Mouse (Mus musculus): ENCODE data around the gene Chst11.

Gene Chst11

DNA sequence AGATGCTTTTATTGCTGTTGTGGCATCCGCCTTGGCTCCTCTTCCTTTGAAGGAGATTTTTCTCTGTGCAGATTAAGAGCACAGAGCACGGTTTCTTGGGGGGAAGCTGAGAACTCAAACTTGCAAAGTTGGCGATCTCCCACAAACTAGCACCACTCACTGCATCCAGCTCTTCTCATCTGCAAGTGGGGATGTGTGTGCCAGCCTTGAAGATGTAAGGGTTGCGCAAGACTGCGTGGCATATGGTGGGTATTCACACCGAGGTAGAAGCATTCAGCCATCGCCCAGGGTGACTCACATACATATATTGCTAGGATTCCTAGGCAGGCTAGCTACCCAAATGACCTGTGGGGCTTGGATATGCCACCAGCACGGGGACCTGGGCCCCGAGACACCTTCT lies 52.9 kb downstream of the Chst11 start:
- no peak for DNase-seq

DNA sequence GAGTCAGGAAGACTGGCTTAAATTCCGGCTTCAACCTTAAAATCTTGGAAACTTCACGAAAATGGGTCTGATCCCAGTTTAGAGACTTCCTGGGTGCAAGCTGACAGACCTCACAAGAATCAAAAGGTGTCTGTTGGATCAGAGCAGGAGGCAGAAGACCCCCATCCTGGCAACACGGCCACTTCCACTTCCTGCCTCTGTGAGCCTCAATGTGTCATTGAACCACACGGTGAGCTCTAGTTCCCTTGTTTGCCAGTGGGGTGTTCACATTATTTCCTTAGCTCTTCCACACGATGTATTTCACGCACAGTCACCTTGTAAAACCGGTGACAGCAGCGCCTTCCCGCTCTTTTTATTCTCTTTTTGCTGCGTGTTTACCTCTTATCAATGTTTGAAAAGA lies 54.1 kb downstream of the Chst11 start:
- DNase-seq = no peak

DNA sequence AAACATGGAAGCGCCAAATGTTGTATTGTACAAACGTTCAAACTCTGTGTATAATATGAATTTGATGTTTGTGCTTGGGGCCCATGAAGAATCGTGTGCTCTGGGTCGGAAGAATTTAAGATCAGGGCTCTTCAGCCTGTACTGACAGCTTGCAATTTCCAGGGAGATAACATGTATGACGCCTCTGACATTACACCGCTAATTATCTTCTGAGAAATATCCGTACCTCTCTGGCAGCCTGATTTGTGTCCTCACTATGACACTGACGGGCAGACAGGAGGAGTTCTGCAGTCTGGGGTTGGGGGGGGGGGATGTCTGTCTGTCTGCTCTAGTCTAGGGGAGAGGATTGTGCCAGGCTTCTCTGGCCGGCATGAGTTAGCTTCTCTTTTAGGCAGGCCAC lies 56.6 kb downstream of the Chst11 start:
- DNase-seq = no peak

DNA sequence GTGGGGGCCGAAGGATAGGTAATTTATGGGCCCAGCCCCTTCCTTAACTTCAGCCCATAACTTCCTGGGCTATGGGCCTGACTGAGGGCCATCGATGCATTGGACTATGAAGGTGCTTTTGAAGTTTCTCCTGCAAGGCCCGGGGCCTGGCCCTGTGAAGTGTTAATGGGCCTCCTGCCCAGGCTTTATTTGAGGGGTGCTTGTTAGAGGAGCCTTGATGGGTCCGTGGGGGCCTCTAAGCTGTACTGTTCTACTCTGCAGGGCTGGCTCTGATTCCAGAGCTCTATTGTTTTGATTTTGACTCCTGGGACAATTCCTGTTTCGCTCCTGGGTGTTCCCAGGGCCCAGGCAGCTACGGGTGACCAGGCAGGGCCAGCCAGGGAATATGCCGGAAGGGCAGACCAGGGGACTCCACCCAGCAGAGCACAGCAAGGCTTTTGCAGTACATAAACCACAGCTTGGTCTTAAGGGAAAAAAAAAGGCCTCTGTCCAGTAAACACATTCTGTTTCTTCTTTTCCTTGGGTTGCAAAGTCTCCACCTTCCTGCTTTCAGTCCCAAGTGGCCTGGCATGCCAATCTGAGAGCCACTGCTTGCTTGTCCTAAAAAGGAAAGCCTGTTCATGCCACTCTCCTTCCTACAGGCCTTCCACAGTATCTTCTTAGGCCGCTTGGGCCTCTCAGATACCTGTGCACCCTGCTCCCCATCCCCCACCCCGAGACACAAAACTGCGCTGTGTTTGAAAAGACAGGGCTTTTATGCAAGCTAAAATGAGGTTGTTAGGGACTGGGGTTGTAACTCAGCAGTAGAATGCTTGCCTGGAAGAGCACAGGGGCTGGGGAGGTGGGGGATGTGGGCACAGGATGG lies 57.5 kb downstream of the Chst11 start:
- no peak for DNase-seq

DNA sequence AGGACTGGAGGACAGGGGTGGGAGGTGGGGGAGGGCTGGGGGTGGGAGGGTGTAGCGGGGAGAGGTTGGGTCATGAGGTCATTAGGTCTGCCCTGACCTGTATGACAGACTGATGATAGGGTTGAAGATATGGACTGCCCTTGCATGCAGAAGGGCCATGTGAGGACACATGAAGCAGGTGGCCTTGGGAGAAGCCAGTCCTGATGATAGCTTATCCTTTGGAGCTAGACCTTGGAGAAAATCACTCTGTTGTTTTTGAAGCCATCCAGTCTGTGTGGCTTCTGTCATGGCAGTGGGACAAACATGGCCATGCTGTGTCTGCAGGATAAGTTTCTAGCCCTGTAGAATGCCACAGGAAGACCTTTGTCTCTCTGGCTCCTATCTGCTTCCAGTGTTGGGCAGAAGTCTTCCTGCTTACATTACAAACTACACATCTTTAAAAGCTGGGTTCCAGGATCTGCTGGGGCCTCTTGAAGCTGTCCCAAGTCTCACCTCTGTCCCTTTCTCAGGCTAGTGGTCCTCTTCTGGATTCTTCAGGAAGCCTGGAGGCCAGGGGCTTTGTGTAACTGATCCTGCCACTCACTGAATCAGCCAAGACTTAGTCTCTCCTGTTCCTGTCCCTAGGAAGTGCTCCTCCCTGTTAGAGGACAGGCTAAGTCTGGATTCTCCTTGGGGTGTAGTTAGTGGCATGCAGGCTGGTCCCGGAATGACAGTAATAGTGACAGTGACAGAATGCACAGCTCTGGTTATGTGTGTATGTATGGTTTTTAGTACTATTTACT lies 58.4 kb downstream of the Chst11 start:
- no peak for DNase-seq

DNA sequence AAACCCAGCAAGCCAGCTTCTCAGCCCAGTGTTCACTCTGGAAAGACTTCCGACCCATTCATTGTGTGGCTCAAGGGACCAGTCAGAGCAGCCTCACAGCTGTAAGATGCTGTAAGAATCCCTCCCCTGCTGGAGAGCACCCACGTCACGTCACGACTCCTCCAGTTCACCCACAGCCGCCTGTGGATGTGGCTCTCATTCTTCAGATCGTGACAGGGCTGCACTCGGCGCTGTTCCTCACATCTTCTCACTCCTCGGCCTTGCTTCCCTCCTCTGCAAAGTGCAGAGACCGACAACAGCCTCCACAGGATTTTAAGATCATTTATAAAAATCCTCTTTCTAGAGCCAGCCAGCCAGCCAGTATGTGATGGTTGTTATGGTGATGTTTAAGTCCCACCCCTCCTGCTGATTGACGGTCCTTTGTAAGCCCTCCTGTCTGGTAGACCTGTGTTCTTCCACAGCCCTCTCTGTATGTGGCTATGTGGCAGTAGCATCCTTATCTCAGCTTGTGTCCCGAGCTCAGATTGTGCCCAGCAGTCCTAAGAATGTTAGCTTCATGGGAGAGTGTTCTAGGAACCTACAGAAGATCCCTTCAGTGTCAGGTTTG lies 64.0 kb downstream of the Chst11 start:
- no peak for DNase-seq

DNA sequence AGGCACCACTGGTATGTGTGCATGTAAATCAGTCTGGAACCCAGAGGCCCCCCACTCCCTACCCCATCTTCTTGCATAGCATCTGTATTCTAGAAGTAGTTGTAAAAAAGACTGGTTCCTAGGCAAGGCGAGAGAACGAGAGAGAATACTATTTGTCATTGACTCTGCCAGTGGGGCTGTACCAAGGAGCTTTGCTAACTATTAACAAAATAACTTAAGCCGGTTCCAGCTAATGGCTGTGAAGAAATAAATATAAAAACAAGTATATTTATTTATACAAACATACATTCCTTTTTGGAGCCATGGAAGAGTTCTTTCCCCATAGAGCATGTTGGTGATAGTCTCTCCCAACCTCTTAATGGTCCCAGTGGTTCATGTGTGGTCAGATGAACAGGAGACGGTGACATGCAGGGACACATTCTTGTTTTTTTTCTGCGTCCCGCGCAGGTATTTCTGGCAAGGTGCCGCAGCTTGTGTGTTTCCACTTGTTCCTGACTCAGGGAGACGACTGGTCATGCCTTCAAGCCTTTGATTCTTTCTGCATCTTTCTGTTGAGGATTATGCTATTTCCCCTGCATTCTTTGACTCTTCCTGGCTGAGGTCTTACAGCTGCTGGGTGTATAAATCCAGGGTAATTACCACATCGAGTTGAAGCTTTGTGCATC lies 68.7 kb downstream of the Chst11 start:
- DNase-seq = no peak

DNA sequence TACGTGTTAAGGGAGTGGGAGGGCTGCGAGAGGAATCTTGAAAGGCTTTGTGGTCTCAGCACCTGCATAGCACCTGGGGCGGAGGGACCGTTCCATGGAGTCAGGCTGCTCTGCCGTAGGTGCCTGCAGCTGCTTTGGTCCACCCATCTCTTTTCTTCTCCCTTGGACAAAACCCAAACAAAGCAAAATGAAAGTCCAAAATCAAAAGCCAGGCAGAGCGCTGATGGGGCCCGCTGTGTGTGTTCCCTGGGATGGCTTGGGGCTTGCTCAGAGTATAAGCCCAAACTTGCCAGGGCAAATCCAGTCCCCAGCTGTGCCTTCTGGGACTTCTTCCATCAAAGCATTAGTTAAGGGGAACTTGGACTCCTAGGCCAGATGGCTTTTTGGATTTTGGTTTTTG lies 71.0 kb downstream of the Chst11 start:
- no peak for DNase-seq

DNA sequence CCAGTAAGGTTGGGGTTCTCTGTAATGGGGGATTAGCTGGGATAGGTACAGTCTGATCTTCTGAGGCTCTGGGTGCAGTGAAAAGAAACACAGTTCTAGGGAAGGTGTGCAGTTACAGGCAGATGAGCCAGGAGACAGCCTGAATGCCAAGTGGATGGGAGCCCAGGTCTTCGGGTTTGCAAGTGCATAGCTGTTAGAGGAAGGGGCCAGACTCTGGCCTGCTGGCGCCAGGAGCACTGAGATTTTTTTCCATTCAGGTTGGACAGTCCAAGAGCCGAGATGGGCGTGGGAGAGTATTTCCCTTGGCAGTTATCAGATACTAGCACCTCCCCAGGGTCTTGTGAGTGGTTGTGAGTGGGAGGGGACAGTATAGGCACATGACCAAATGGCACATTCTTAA lies 71.6 kb downstream of the Chst11 start:
- DNase-seq = no peak

DNA sequence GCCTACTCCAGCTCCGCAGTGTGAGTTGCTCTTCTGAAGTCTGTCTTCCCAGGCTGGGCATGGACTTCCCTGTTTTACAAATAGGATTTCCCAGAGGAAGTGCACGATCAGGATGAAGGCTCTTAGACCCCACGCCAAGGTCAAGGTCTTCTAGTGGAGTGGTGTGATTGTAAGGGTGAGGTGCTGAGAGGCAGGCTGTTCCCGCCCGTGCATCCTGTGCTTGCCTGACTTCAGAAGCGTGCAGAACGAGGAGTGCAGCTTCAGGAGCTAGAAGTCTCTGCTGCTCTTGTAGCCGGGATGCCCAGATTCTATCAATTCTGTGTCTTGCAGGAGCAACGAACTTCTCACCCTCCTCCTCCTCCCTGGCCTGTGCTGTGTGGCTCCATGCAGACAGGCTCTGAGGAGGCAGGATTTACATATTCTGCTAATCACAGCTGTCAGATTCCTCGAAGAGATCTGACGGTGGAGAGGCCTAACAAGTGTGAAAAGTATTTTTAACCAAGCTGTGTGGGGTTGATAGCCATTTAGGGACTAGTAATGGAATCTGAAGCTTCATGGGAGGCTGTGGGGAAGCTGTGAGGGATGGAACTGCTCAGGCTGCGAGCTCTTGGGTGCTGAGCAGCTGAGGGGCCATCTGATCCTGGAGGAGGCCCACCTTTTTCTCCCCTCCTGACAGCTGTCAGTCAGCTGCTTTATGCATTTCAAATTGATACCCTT lies 74.9 kb downstream of the Chst11 start:
- DNase-seq = no peak

DNA sequence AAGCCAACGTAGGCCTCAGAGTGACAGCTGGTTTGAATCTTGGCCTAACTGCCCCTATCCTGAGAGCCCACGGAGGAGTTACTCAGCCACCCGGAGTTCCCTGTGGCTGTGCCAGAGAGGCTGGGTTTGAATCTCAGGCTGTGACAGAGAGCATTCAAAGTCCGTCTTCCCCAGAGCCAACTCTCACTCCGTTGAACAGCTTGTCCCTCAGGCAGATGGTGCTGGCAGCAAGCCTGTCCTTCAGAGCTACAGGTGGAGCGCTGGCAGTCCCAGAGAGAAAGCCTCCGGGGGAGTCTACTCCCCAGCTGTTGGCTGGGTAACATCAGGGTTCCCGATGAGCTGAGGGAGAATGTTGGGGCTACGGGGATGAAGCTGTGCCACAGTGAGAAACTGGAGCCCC lies 77.0 kb downstream of the Chst11 start:
- DNase-seq = peak; percentile 73

DNA sequence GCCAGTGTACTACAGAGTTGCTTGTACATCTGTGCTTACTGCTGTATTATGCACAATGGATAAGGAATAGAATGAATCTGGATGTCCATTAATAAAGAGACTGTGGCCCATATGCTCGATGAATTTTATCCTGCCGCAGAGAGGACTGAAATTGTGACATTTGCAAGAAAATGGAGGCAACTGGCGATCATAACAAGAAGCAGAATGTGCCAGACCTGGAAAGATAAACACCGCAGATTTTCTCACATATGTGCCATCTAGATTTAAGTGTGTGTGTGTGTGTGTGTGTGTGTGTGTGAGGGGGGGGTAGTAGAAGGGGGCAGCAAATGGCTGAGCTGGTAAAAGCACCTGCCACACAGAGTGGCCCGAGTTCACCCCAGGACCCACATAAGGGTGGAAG lies 79.5 kb downstream of the Chst11 start:
- DNase-seq = no peak

DNA sequence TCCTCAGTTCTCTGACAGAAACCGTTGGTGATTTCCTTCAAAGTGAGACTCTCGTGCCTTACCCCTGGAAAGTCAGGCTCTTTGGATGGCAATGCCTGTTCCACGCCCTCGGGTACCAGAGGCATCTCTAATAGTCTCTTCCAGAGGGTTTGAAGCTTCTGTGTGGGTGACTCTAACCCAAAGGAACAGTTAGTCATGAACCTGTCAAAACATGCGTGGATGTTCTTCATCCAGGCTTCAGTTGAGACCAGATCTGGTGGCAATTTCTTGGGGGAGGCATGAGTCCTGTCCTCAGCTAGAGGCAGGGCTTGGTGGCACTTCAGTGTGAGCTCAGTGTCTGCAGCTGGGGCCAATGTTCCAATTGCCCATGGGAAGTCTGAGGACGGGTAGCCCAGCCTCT lies 80.9 kb downstream of the Chst11 start:
- no peak for DNase-seq

DNA sequence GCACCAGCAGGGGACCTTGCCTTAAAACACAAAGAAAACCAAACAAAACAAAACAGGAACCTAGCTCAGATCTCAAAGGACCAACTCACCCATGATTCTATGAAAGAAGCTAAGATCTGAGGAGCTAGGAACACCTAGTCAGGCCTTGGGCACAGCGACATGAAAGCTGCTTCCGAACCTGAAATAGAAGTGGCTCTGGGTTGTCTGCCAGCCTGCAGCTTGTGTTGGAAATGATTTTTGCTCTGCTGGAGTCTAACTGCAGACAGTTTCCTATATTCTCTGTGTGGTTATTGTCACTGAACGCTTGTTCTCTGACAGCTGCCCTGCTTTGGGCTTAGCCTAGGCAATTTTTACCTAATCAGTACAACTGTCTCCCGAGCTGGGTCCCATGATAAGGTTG lies 82.0 kb downstream of the Chst11 start:
- DNase-seq = no peak

DNA sequence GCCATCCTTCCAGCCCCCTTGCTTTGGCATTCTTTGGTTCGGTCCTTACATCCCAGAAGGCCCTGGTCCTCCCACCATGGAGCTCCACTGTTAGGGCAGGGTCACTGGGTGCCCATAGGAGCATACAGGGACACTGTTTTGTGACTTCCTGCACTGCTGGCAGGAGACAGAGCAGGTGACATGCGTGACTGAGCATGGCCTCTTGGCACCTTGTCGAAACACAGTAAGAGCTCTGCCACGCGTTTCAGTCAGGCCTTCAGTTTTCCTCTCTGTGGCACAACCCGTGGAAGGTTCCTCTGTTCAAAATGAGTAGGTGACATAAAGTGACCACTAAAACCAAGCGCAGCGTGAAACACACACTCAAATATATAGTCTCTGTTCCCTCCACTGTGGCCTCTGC lies 83.2 kb downstream of the Chst11 start:
- no peak for DNase-seq

DNA sequence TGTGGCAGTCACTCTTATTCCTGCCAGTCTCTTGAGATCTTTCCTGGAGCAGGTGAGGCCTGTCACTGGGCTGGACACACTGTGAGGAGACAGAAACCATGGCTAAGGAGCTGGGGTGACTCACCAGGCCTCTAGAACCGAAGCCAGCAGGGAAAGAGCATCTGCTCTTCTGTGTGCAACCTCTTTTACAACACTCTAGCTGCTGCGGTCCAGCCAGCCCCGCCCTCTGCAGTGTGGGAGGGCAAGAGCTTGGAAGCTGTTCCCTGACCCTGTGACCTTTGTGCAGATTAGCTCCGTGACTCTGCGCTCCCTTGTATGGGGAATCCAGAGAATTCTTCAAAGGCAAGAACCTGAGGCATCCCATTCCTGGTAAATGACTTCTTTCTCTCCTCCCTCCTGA lies 84.5 kb downstream of the Chst11 start:
- no peak for DNase-seq

DNA sequence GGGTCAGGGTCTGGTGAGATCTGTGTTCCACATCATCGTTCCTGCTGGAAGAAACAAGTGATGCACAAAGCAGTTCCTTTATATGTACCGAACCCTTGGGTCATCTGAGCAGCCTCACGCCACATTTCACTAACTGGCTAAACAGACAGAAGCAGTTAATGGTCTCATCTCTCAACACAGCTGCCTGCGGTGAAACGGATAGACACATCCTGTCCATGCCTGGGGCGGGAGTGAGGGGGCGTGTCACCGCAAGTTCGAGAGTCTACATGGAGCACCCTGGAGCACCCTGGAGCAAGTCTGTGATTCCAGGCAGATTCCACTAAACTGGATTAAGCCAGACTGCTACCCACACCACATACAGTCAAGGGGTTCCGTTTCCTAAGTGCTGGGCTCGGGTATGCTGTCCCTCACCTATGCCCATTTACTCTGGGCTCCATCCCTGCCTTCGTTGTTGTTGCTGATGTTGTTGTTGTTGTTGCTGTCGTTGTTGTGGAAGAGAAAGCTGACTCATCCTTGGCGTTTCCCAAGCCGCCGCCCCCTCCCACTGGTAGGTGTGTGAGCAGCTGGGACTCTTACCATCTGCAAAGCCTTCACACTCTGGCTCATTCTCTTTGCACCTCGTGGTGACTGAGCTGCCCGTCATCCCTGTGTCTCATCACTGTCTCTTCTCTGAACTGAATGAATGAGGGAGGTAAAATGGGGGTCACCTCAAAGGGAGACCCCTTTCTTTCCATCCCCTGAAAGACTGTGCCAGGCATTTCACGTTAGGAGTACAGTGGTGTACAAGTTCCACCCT lies 86.7 kb downstream of the Chst11 start:
- DNase-seq = no peak

DNA sequence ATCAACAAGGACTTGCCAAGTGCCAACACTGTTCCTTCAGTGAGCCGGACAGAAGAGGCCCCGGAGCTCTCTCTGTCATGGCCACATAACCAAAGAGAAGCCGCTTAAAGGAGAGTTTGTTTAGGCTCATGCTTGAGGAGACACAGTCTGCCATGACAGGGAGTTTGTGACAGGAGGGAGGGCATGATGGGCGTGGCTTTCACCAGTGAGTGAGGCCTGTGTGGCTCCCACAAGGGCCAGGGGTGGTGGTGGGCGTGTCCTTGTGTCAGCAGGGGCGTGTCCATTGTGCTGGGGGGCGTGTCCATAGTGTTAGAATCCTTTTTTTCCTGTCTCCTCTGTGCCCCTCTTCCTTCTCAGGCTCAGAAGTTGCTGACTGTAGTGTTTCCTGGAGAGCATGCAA lies 87.8 kb downstream of the Chst11 start:
- DNase-seq = no peak

DNA sequence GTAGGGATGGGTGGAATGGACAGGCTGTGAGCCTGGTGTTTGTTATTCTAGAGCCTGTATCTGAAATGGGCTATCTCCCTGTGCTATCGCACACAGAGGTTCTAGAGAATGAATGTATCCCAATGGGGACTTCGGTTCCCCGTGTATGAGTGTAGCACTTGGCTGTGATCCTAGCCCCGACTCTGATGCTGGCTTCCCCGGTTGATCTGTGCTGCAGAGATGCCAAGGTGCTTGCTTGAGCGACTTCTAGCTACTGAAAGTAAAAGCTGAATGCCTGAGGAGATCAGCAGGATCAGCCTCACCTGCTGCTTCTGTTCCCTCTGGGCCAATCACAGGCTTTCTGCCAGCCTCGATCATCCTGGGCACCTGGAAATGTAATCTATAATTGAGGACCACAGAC lies 91.5 kb downstream of the Chst11 start:
- peak; percentile 22 for DNase-seq

DNA sequence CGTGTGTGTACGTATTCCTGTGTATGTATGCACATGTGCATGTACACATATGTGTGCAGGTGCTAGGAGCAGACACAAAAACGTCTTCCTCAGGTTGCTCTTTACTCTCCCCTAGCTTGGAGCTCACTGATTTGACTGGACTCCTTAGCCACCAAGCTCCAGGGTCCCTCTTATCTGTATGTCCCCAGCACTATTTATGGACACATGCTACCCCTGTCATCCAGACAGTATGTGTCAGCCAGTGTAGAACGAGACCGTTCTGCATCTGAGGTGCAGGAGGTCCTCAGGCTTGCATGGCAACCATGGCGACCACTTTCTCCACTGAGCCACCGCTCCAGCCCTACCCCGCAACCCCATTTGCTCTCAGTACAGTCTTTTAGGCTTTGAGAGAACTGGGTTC lies 93.4 kb downstream of the Chst11 start:
- DNase-seq = no peak

DNA sequence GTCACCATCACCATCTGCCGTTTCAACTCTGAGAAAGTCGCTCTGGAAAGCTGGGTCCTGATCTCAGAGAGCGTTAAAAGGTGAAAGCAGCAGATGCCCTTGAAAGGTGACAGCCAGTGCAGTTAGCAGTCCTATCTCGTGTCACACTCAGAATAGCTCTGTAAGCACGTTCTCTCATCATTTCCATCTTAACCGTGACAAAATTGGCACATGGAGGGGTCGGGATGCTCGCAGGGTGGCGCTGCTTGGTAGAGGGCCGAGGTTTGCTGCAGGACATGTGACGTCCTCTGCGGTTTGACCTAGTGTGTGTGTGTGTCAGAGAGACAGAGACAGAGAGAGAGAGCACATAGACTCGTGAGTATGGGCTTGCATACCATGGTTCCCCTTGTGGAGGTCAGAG lies 94.5 kb downstream of the Chst11 start:
- DNase-seq = no peak

DNA sequence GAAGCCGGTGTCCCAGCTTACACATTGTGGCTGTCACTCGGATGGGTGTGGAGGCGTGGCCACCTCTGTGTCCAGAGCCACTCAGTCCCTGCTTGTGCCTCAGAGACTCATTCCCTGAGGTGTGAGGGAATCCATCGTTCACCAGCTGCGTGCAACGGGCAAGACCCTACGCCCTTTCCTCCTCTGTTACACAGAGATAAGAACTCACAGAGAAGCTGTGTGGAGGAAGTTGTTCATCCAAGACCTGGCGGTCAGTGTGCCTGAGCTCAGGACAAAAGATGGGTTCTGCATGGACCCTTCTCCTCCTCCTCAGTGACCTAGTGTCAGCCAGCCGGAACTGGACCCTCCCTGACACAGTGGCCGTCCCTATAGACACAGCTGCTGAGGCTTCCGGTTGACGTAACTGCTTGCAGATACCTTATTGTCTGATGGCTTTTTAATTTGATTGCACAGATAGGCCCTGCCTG lies 95.0 kb downstream of the Chst11 start:
- DNase-seq = no peak

All from cerebellum, adult 9-10 months (tissue).